Comparison of ENCODE assay signal across 8 mouse cellular contexts in the genomic region with DNA sequence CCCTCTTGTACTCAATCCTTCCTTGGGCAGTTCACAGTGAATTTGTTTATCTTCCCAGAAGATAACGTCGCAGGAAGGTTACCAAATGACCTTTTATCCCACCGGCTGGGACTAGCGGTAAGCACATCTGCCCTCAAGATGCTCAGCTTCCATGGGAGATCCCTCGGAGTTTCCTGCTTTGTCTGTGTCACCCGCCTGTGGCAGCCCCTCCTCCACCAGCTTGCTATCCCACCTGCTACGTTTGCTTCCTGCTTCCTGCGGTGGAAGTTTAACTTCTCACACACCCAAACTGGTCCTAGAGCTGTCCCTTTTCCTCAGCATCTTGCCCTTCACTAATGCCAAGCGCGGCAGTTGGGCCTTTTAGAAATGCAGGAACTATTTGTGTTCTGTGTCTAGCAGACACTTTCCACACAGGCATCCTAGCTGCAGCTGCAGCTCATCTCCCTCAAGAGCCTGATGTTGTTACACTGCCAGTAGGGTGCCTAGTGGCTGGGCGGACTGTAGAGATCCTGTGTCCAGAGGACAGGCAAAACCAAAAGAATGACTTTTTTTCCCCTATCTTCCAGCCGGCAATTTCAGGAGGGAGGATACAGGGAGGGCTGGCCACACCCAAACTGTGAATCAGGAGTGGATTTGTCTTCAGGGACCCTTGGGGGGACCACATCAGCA.
DNase-seq lines count a peak whose midpoint lies in the region; ATAC-seq and TF ChIP-seq lines count a peak whose summit lies in the region.

No protein-coding gene starts in this region.

- no peaks in the 10 kb centered on the region for H3K36me3 ChIP-seq in hindbrain, embryonic 15.5 days
- H3K36me3 ChIP-seq in midbrain, embryonic 11.5 days (ENCODE audit: control insufficient read depth, insufficient read depth, low read length): no peaks in the 10 kb centered on the region

- H3K4me2 ChIP-seq in hindbrain, embryonic 15.5 days: 0 out of 2 replicates have a peak overlapping the region, but pooled peaks have one; percentile 18
- peak overlapping the region; percentile 22; the same call in 1 of the 2 replicates for H3K4me2 ChIP-seq in midbrain, embryonic 11.5 days

- peak; percentile 48; the same call in 1 of the 2 replicates for ATAC-seq in hindbrain, embryonic 15.5 days (ENCODE audit: low FRiP score, low read depth)
- no peak for ATAC-seq in midbrain, embryonic 11.5 days (ENCODE audit: low FRiP score)
- no peak for ATAC-seq in erythroid progenitor cell, adult 5-6 weeks (replicated peaks; ENCODE audit: low FRiP score, poor library complexity, severe bottlenecking)

- no peaks in the 10 kb centered on the region for H3K9me3 ChIP-seq in hindbrain, embryonic 15.5 days
- H3K9me3 ChIP-seq in midbrain, embryonic 11.5 days (ENCODE audit: control insufficient read depth, low read length): no peaks in the 10 kb centered on the region

- no peak for TF ChIP-seq CTCF in brain, embryonic 14.5 days (IDR thresholded peaks at IDR 0.05; ENCODE audit: borderline replicate concordance, extremely low read depth, insufficient read depth, insufficient read length)

- no peak overlapping the region for H3K4me3 ChIP-seq in hindbrain, embryonic 15.5 days
- no peak overlapping the region for H3K4me3 ChIP-seq in midbrain, embryonic 11.5 days (ENCODE audit: low read depth, low read length)

- H3K27ac ChIP-seq in hindbrain, embryonic 15.5 days (replicated peaks): 0 out of 2 replicates have a peak overlapping the region, but pooled peaks have one; percentile 22
- H3K27ac ChIP-seq in midbrain, embryonic 11.5 days (ENCODE audit: low read depth, low read length): no peak overlapping the region

- peaks cover 9% of the 10 kb centered on the region for H3K4me1 ChIP-seq in hindbrain, embryonic 15.5 days (replicated peaks)
- H3K4me1 ChIP-seq in midbrain, embryonic 11.5 days (ENCODE audit: control insufficient read depth, insufficient read depth, low read length): peaks cover 6% of the 10 kb centered on the region

- peak; percentile 93 for DNase-seq in heart, adult 11 months
- DNase-seq in heart, postnatal 25 days (ENCODE audit: low spot score): no peak
- peak; percentile 40 for DNase-seq in brain, embryonic 14.5 days (ENCODE audit: low read depth)
- DNase-seq in midbrain, embryonic 11.5 days (ENCODE audit: low spot score, missing footprints): peak; percentile 92
- DNase-seq in cerebellum, adult 11 months: no peak
- DNase-seq in left cerebral cortex, adult 8-10 months (ENCODE audit: low spot score in 2 of 2): no peak

- H3K27me3 ChIP-seq in hindbrain, embryonic 15.5 days: no peaks in the 10 kb centered on the region
- H3K27me3 ChIP-seq in midbrain, embryonic 11.5 days (ENCODE audit: control insufficient read depth, insufficient read depth, low read length): no peaks in the 10 kb centered on the region

- WGBS in hindbrain, embryonic 15.5 days: 11% methylated on average over 12 of the region's 12 CpGs
- WGBS in midbrain, embryonic 11.5 days: 9% methylated on average over 12 of the region's 12 CpGs

- intact Hi-C loops in heart, postnatal 25 days (cut with DNase I): no loop called here

- no peak overlapping the region for H3K9ac ChIP-seq in hindbrain, embryonic 15.5 days
- peak overlapping the region; percentile 20; the same call in 1 of the 2 replicates for H3K9ac ChIP-seq in midbrain, embryonic 11.5 days (ENCODE audit: low read length)

- TF ChIP-seq POLR2A in brain, embryonic 14.5 days (IDR thresholded peaks at IDR 0.05; ENCODE audit: borderline replicate concordance, extremely low read depth, insufficient read depth, insufficient read length, poor library complexity, severe bottlenecking): no peak

Comparison
In these comparisons a context has a peak if more than half of its experiments do, and no peak if none do; other contexts are left out.
1. DNase-seq: peak in heart, adult 11 months (single experiment), brain, embryonic 14.5 days (single experiment) and midbrain, embryonic 11.5 days (single experiment); none in heart, postnatal 25 days (single experiment), cerebellum, adult 11 months (single experiment) and left cerebral cortex, adult 8-10 months (0 of 2).